Mouse (Mus musculus) small intestine, adult 2 months (tissue): Measurements from ENCODE around the gene Palm.

Experiments
- CTCF ChIP-seq: fragments of 200-500 bp; IDR thresholded peaks from 2 replicates; pipeline ENCODE4 v1.5.1; 2012; ENCODE audit warnings: low read depth, mild to moderate bottlenecking, control low read depth, inconsistent platforms, low read length, moderate library complexity, mixed read lengths; ENCODE audit not compliant: insufficient replicate concordance, insufficient read length; ENCODE audit errors: extremely low read depth
- POLR2A ChIP-seq: fragments of 200-500 bp; IDR thresholded peaks from 2 replicates; pipeline ENCODE4 v1.6.1; 2012; ENCODE audit warnings: low read depth, mild to moderate bottlenecking, control low read depth, inconsistent platforms, low read length, moderate library complexity

- TF ChIP-seq POLR2A, result no peak
- TF ChIP-seq CTCF, result no peak
These were observed 61.6 kb downstream of the Palm start for GRCm38 (mm10) chr10:79854801-79855541.
